Mouse (Mus musculus): ENCODE results near the gene Akap6. TPM values are rescaled to one million over a fixed set of nuclear protein-coding genes. Genes with fewer than 3 reads are reported as not detected.

Akap6 gene
- total and polyA plus RNA-seq, 3 experiments: not detected

DNA sequence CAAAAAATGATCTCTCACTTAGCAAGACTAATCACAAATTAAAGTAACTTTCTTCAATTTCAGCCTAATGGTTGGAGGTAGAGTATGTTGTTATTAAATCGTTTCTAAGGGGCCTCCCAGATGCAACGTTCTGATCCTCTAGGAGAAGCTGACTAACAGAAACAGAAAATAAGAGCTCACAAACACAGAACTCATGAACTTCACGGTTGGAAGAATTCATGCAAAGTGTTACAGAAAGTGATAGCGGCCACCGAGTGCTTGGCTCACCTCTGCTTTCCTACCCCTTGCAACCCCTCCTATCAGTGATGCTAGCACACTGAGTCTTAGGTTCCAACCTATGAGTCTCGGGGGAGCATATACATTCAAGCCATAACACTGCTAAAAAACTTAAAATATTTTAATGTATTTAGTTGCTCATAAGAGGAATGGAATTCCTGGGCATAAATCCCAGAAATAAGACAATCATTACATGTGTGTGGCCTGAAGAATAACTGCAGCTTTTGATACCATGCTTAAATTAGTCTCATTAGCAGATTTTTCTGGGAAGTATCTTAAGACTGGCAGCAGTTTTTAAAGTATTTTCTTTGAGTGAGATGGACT is 25.7 kb upstream of the Akap6 start:
- Histone ChIP-seq H3K27me3 (ENCODE audit: control insufficient read depth in 1 of 2, insufficient read depth in 2 of 2, low read length in 2 of 2) (no peaks in the 10 kb centered on the region), H3K9me3 (replicated peaks; ENCODE audit: insufficient read depth, low read length) (no peaks in the 10 kb centered on the region), H3K79me2 (ENCODE audit: control insufficient read depth, insufficient read depth, low read length, poor library complexity) (no peaks in the 10 kb centered on the region), H3K27ac (ENCODE audit: control insufficient read depth, low read depth, low read length) (no peak overlapping the region), H3K36me3 (ENCODE audit: control insufficient read depth in 1 of 2, insufficient read depth in 2 of 2, low read length in 2 of 2) (no peaks in the 10 kb centered on the region), H3K4me3 (ENCODE audit: control insufficient read depth in 1 of 2, insufficient read depth in 1 of 2, low read depth in 2 of 2, low read length in 2 of 2) (no peak overlapping the region), H3K4me1 (ENCODE audit: control insufficient read depth in 1 of 2, insufficient read depth in 2 of 2, low read length in 2 of 2) (no peaks in the 10 kb centered on the region), H3K9ac (ENCODE audit: control insufficient read depth, low read depth, low read length, poor library complexity, severe bottlenecking) (no peak overlapping the region)
- TF ChIP-seq MYB (IDR thresholded peaks at IDR 0.05; ENCODE audit: low read depth, low read length): no peak
- TF ChIP-seq MAZ (IDR thresholded peaks at IDR 0.05; ENCODE audit: low read depth, low read length): no peak
- TF ChIP-seq GABPA (IDR thresholded peaks at IDR 0.05; ENCODE audit: low read depth, low read length): no peak
- TF ChIP-seq SMC3 (IDR thresholded peaks at IDR 0.05; ENCODE audit: low read depth, low read length): no peak
- TF ChIP-seq UBTF (IDR thresholded peaks at IDR 0.05; ENCODE audit: borderline replicate concordance, insufficient read depth, low read depth, low read length): no peak
- no peak for TF ChIP-seq TBP (IDR thresholded peaks at IDR 0.05; ENCODE audit: low read depth, low read length)
- no peak for TF ChIP-seq RCOR1 (IDR thresholded peaks at IDR 0.05; ENCODE audit: low read depth, low read length)
- TF ChIP-seq USF2 (IDR thresholded peaks at IDR 0.05; ENCODE audit: borderline replicate concordance in 1 of 2, insufficient read depth in 1 of 2, low read depth in 1 of 2, low read length in 2 of 2): no peak
- no peak for TF ChIP-seq BHLHE40 (IDR thresholded peaks at IDR 0.05; ENCODE audit: borderline replicate concordance, low read depth, low read length)
- TF ChIP-seq TCF12 (IDR thresholded peaks at IDR 0.05; ENCODE audit: low read depth, low read length): no peak
- no peak for TF ChIP-seq E2F4 (IDR thresholded peaks at IDR 0.05; ENCODE audit: borderline replicate concordance, low read depth, low read length)
- TF ChIP-seq MAFK (IDR thresholded peaks at IDR 0.05; ENCODE audit: borderline replicate concordance, low read depth, low read length): no peak
- no peak for TF ChIP-seq ZMIZ1 (IDR thresholded peaks at IDR 0.05; ENCODE audit: low read depth, low read length)
- TF ChIP-seq MXI1 (IDR thresholded peaks at IDR 0.05; ENCODE audit: low read depth, low read length): no peak
- no peak for TF ChIP-seq ETS1 (IDR thresholded peaks at IDR 0.05; ENCODE audit: low read depth, low read length)
- TF ChIP-seq NRF1 (IDR thresholded peaks at IDR 0.05; ENCODE audit: insufficient read depth, low read depth, low read length, poor library complexity, severe bottlenecking): no peak
- TF ChIP-seq KAT2A (conservative IDR thresholded peaks at IDR 0.05; ENCODE audit: low read depth, low read length): no peak
- no peak for TF ChIP-seq CTCF (IDR thresholded peaks at IDR 0.05 in 2 of 3, conservative IDR thresholded peaks at IDR 0.05 in 1 of 3; ENCODE audit: control insufficient read depth in 1 of 3, insufficient read depth in 1 of 3, low read depth in 2 of 3, low read length in 3 of 3, poor library complexity in 1 of 3, severe bottlenecking in 1 of 3)
- no peak for TF ChIP-seq POLR2AphosphoS5 (IDR thresholded peaks at IDR 0.05; ENCODE audit: borderline replicate concordance, low read depth, low read length)
- no peak for DNase-seq (ENCODE audit: low read depth, low spot score)

DNA sequence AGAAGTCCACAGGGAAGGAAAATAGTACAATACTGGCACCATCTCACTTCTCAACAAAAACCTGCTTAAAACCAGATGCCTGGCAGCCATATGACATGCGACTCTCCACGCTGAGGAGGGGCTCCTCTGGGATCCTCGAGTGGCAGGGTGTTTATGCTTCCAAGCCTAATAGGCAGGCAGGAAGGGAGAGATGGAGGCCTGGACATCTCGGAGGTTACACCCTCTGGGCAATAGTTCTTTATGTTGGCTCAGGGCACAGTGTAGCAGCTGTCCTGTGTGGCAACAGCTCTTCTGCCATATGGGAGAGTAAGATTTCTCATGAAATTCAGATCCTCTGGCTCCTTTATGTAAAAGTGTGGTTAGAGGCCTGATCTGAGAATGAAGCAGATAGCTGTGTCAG is 24.2 kb upstream of the Akap6 start:
- TF ChIP-seq POLR2AphosphoS2 (IDR thresholded peaks at IDR 0.05; ENCODE audit: low read length) (no peak), BHLHE40 (IDR thresholded peaks at IDR 0.05; ENCODE audit: borderline replicate concordance, low read depth, low read length) (no peak), CTCF (IDR thresholded peaks at IDR 0.05 in 2 of 3, conservative IDR thresholded peaks at IDR 0.05 in 1 of 3; ENCODE audit: control insufficient read depth in 1 of 3, insufficient read depth in 1 of 3, low read depth in 2 of 3, low read length in 3 of 3, poor library complexity in 1 of 3, severe bottlenecking in 1 of 3) (no peak), USF2 (IDR thresholded peaks at IDR 0.05; ENCODE audit: borderline replicate concordance in 1 of 2, insufficient read depth in 1 of 2, low read depth in 1 of 2, low read length in 2 of 2) (no peak), TAL1 (IDR thresholded peaks at IDR 0.05; ENCODE audit: low read length) (no peak), RCOR1 (IDR thresholded peaks at IDR 0.05; ENCODE audit: low read depth, low read length) (no peak), MAX (IDR thresholded peaks at IDR 0.05; ENCODE audit: low read length) (no peak), MXI1 (IDR thresholded peaks at IDR 0.05; ENCODE audit: low read depth, low read length) (no peak), TBP (IDR thresholded peaks at IDR 0.05; ENCODE audit: low read depth, low read length) (no peak), MYC (IDR thresholded peaks at IDR 0.05; ENCODE audit: low read depth, low read length) (no peak)
- no peak for DNase-seq (ENCODE audit: low read depth, low spot score)
- Histone ChIP-seq H3K9me3 (replicated peaks; ENCODE audit: insufficient read depth, low read length) (no peaks in the 10 kb centered on the region), H3K9ac (ENCODE audit: control insufficient read depth, low read depth, low read length, poor library complexity, severe bottlenecking) (no peak overlapping the region), H3K79me2 (ENCODE audit: control insufficient read depth, insufficient read depth, low read length, poor library complexity) (no peaks in the 10 kb centered on the region), H3K4me1 (ENCODE audit: control insufficient read depth in 1 of 2, insufficient read depth in 2 of 2, low read length in 2 of 2) (no peaks in the 10 kb centered on the region), H3K4me3 (ENCODE audit: control insufficient read depth in 1 of 2, insufficient read depth in 1 of 2, low read depth in 2 of 2, low read length in 2 of 2) (no peak overlapping the region), H3K27ac (ENCODE audit: control insufficient read depth, low read depth, low read length) (no peak overlapping the region), H3K27me3 (ENCODE audit: control insufficient read depth in 1 of 2, insufficient read depth in 2 of 2, low read length in 2 of 2) (no peaks in the 10 kb centered on the region), H3K36me3 (ENCODE audit: control insufficient read depth in 1 of 2, insufficient read depth in 2 of 2, low read length in 2 of 2) (no peaks in the 10 kb centered on the region)
